Mouse (Mus musculus): ENCODE results near the gene Aldh1a3. TPM values are rescaled to one million over a fixed set of nuclear protein-coding genes. Genes with fewer than 3 reads are reported as not detected.

The Aldh1a3 gene
- polyA plus RNA-seq, 1 experiment from 2014 or later, result 43.4 TPM

GRCm38 (mm10) chr7:66358461-66358860 is 68.9 kb downstream of the Aldh1a3 start:
- ATAC-seq (ENCODE audit: low FRiP score, low TSS enrichment), result no peak
- H3K4me1 ChIP-seq (ENCODE audit: insufficient read depth, low read length), result peaks cover 4% of the 10 kb centered on the region; the same call in 1 of the 2 replicates
- no peak overlapping the region for H3K9ac ChIP-seq (replicated peaks; ENCODE audit: low read length)

GRCm38 (mm10) chr7:66355791-66356522 is 71.4 kb downstream of the Aldh1a3 start:
- Histone ChIP-seq H3K27ac (ENCODE audit: low read length) (no peak overlapping the region), H3K4me3 (ENCODE audit: low read length) (no peak overlapping the region), H3K9me3 (ENCODE audit: low read length) (peaks cover 6% of the 10 kb centered on the region; the same call in 1 of the 2 replicates), H3K36me3 (ENCODE audit: insufficient read depth, low read length) (peaks cover 12% of the 10 kb centered on the region; the same call in 1 of the 2 replicates), H3K9ac (replicated peaks; ENCODE audit: low read length) (no peak overlapping the region), H3K4me1 (ENCODE audit: insufficient read depth, low read length) (peaks cover 4% of the 10 kb centered on the region; the same call in 1 of the 2 replicates), H3K4me2 (replicated peaks; ENCODE audit: low read depth, low read length) (no peak overlapping the region), H3K27me3 (ENCODE audit: insufficient read depth, low read length) (no peaks in the 10 kb centered on the region)
- 88% methylated on average over 8 of the region's 8 CpGs for WGBS
- no peak for ATAC-seq (ENCODE audit: low FRiP score, low TSS enrichment)

More at GRCm38 (mm10) chr7:66358461-66358860, 68.9 kb downstream of the Aldh1a3 start:
- no peaks in the 10 kb centered on the region for H3K27me3 ChIP-seq (ENCODE audit: insufficient read depth, low read length)
- 94% methylated on average over 3 of the region's 3 CpGs for WGBS
- H3K4me3 ChIP-seq (ENCODE audit: low read length), result no peak overlapping the region
- H3K36me3 ChIP-seq (ENCODE audit: insufficient read depth, low read length), result peaks cover 17% of the 10 kb centered on the region; the same call in 1 of the 2 replicates
- no peak overlapping the region for H3K4me2 ChIP-seq (replicated peaks; ENCODE audit: low read depth, low read length)
- H3K27ac ChIP-seq (ENCODE audit: low read length), result no peak overlapping the region
- peaks cover 20% of the 10 kb centered on the region for H3K9me3 ChIP-seq (ENCODE audit: low read length)

GRCm38 (mm10) chr7:66354911-66355310 is 72.4 kb downstream of the Aldh1a3 start:
- peak; percentile 27; the same call in 1 of the 2 replicates for ATAC-seq (ENCODE audit: low FRiP score, low TSS enrichment)
- peaks cover 6% of the 10 kb centered on the region; the same call in 1 of the 2 replicates for H3K4me1 ChIP-seq (ENCODE audit: insufficient read depth, low read length)
- H3K9ac ChIP-seq (replicated peaks; ENCODE audit: low read length), result no peak overlapping the region
- peaks cover 6% of the 10 kb centered on the region; the same call in 1 of the 2 replicates for H3K36me3 ChIP-seq (ENCODE audit: insufficient read depth, low read length)
- H3K27me3 ChIP-seq (ENCODE audit: insufficient read depth, low read length), result no peaks in the 10 kb centered on the region
- no peak overlapping the region for H3K27ac ChIP-seq (ENCODE audit: low read length)
- no peak overlapping the region for H3K4me3 ChIP-seq (ENCODE audit: low read length)
- H3K4me2 ChIP-seq (replicated peaks; ENCODE audit: low read depth, low read length), result no peak overlapping the region
- no peaks in the 10 kb centered on the region for H3K9me3 ChIP-seq (ENCODE audit: low read length)
- 23% methylated on average over 3 of the region's 3 CpGs for WGBS

GRCm38 (mm10) chr7:66351074-66351473 is 76.2 kb downstream of the Aldh1a3 start:
- 84% methylated on average over 4 of the region's 4 CpGs for WGBS
- no peak for ATAC-seq (ENCODE audit: low FRiP score, low TSS enrichment)
- Histone ChIP-seq H3K9me3 (ENCODE audit: low read length) (no peaks in the 10 kb centered on the region), H3K27me3 (ENCODE audit: insufficient read depth, low read length) (no peaks in the 10 kb centered on the region), H3K4me2 (replicated peaks; ENCODE audit: low read depth, low read length) (no peak overlapping the region), H3K4me1 (ENCODE audit: insufficient read depth, low read length) (peaks cover 18% of the 10 kb centered on the region), H3K27ac (ENCODE audit: low read length) (no peak overlapping the region), H3K36me3 (ENCODE audit: insufficient read depth, low read length) (no peaks in the 10 kb centered on the region), H3K9ac (replicated peaks; ENCODE audit: low read length) (no peak overlapping the region), H3K4me3 (ENCODE audit: low read length) (no peak overlapping the region)

GRCm38 (mm10) chr7:66349670-66350069 is 77.6 kb downstream of the Aldh1a3 start:
- H3K4me3 ChIP-seq (ENCODE audit: low read length), result no peak overlapping the region
- WGBS, result 25% methylated on average over 11 of the region's 11 CpGs
- ATAC-seq (ENCODE audit: low FRiP score, low TSS enrichment), result no peak
- H3K4me1 ChIP-seq (ENCODE audit: insufficient read depth, low read length), result peaks cover 14% of the 10 kb centered on the region
- no peaks in the 10 kb centered on the region for H3K9me3 ChIP-seq (ENCODE audit: low read length)
- H3K4me2 ChIP-seq (replicated peaks; ENCODE audit: low read depth, low read length), result no peak overlapping the region
- H3K36me3 ChIP-seq (ENCODE audit: insufficient read depth, low read length), result no peaks in the 10 kb centered on the region
- H3K9ac ChIP-seq (replicated peaks; ENCODE audit: low read length), result no peak overlapping the region
- H3K27ac ChIP-seq (ENCODE audit: low read length), result no peak overlapping the region
- H3K27me3 ChIP-seq (ENCODE audit: insufficient read depth, low read length), result no peaks in the 10 kb centered on the region

GRCm38 (mm10) chr7:66348588-66348987 is 78.7 kb downstream of the Aldh1a3 start:
- no peaks in the 10 kb centered on the region for H3K36me3 ChIP-seq (ENCODE audit: insufficient read depth, low read length)
- no peak for ATAC-seq (ENCODE audit: low FRiP score, low TSS enrichment)
- H3K4me3 ChIP-seq (ENCODE audit: low read length), result no peak overlapping the region
- no peak overlapping the region for H3K4me2 ChIP-seq (replicated peaks; ENCODE audit: low read depth, low read length)
- no peak overlapping the region for H3K9ac ChIP-seq (replicated peaks; ENCODE audit: low read length)
- peaks cover 14% of the 10 kb centered on the region for H3K4me1 ChIP-seq (ENCODE audit: insufficient read depth, low read length)
- WGBS, result 81% methylated on average over 10 of the region's 10 CpGs
- H3K9me3 ChIP-seq (ENCODE audit: low read length), result no peaks in the 10 kb centered on the region
- H3K27ac ChIP-seq (ENCODE audit: low read length), result no peak overlapping the region
- H3K27me3 ChIP-seq (ENCODE audit: insufficient read depth, low read length), result no peaks in the 10 kb centered on the region

GRCm38 (mm10) chr7:66346959-66347663 is 80.2 kb downstream of the Aldh1a3 start:
- Histone ChIP-seq H3K36me3 (ENCODE audit: insufficient read depth, low read length) (no peaks in the 10 kb centered on the region), H3K9me3 (ENCODE audit: low read length) (no peaks in the 10 kb centered on the region), H3K4me2 (replicated peaks; ENCODE audit: low read depth, low read length) (0 out of 2 replicates have a peak overlapping the region, but pooled peaks have one; percentile 15), H3K27me3 (ENCODE audit: insufficient read depth, low read length) (no peaks in the 10 kb centered on the region), H3K27ac (ENCODE audit: low read length) (0 out of 2 replicates have a peak overlapping the region, but pooled peaks have one; percentile 24), H3K4me1 (ENCODE audit: insufficient read depth, low read length) (peaks cover 14% of the 10 kb centered on the region), H3K4me3 (ENCODE audit: low read length) (no peak overlapping the region), H3K9ac (replicated peaks; ENCODE audit: low read length) (no peak overlapping the region)
- 36% methylated on average over 9 of the region's 9 CpGs for WGBS
- peak; percentile 87 for ATAC-seq (ENCODE audit: low FRiP score, low TSS enrichment)

- Histone ChIP-seq H3K27me3 (ENCODE audit: insufficient read depth, low read length) (no peaks in the 10 kb centered on the region), H3K27ac (ENCODE audit: low read length) (no peak overlapping the region), H3K9ac (replicated peaks; ENCODE audit: low read length) (no peak overlapping the region), H3K4me3 (ENCODE audit: low read length) (no peak overlapping the region), H3K36me3 (ENCODE audit: insufficient read depth, low read length) (no peaks in the 10 kb centered on the region), H3K4me1 (ENCODE audit: insufficient read depth, low read length) (peaks cover 19% of the 10 kb centered on the region), H3K4me2 (replicated peaks; ENCODE audit: low read depth, low read length) (no peak overlapping the region), H3K9me3 (ENCODE audit: low read length) (no peaks in the 10 kb centered on the region)
- no peak for ATAC-seq (ENCODE audit: low FRiP score, low TSS enrichment)
- 75% methylated on average over 5 of the region's 5 CpGs for WGBS
These were observed 84.0 kb downstream of the Aldh1a3 start for GRCm38 (mm10) chr7:66343307-66343706.

- Histone ChIP-seq H3K4me3 (ENCODE audit: low read length) (no peak overlapping the region), H3K4me1 (ENCODE audit: insufficient read depth, low read length) (peaks cover 19% of the 10 kb centered on the region), H3K9me3 (ENCODE audit: low read length) (no peaks in the 10 kb centered on the region), H3K9ac (replicated peaks; ENCODE audit: low read length) (no peak overlapping the region), H3K36me3 (ENCODE audit: insufficient read depth, low read length) (no peaks in the 10 kb centered on the region), H3K27ac (ENCODE audit: low read length) (no peak overlapping the region), H3K27me3 (ENCODE audit: insufficient read depth, low read length) (no peaks in the 10 kb centered on the region), H3K4me2 (replicated peaks; ENCODE audit: low read depth, low read length) (no peak overlapping the region)
- 67% methylated on average over 6 of the region's 6 CpGs for WGBS
- ATAC-seq (ENCODE audit: low FRiP score, low TSS enrichment), result no peak
These were observed 84.5 kb downstream of the Aldh1a3 start for GRCm38 (mm10) chr7:66342831-66343230.

GRCm38 (mm10) chr7:66342323-66342722 is 85.0 kb downstream of the Aldh1a3 start:
- H3K27me3 ChIP-seq (ENCODE audit: insufficient read depth, low read length), result no peaks in the 10 kb centered on the region
- peaks cover 16% of the 10 kb centered on the region for H3K4me1 ChIP-seq (ENCODE audit: insufficient read depth, low read length)
- H3K9me3 ChIP-seq (ENCODE audit: low read length), result no peaks in the 10 kb centered on the region
- H3K36me3 ChIP-seq (ENCODE audit: insufficient read depth, low read length), result no peaks in the 10 kb centered on the region
- WGBS, result 52% methylated on average over 4 of the region's 4 CpGs
- no peak overlapping the region for H3K9ac ChIP-seq (replicated peaks; ENCODE audit: low read length)
- no peak overlapping the region for H3K4me3 ChIP-seq (ENCODE audit: low read length)
- H3K27ac ChIP-seq (ENCODE audit: low read length), result no peak overlapping the region
- H3K4me2 ChIP-seq (replicated peaks; ENCODE audit: low read depth, low read length), result no peak overlapping the region
- no peak for ATAC-seq (ENCODE audit: low FRiP score, low TSS enrichment)
